Mouse (Mus musculus): ENCODE data around the gene Txnrd1.

- TF ChIP-seq CTCF (IDR thresholded peaks at IDR 0.05; ENCODE audit: borderline replicate concordance, extremely low read depth, insufficient read depth, insufficient read length), result no peak
- no peak for TF ChIP-seq POLR2A (IDR thresholded peaks at IDR 0.05; ENCODE audit: borderline replicate concordance, extremely low read depth, insufficient read depth, insufficient read length, poor library complexity, severe bottlenecking)
Observed at GRCm38 (mm10) chr10:82796471-82797118, 37.2 kb upstream of the Txnrd1 start.

Data from brain, embryonic 14.5 days (tissue).